Mouse (Mus musculus) hindbrain, embryonic 12.5 days (tissue): ENCODE results near the gene Tdp2. TPM values are rescaled to one million over a fixed set of nuclear protein-coding genes. Genes with fewer than 3 reads are reported as not detected.
"Not testable (repeated sequence)": the region's sequence is repeated elsewhere in the genome, so short reads cannot be mapped to it uniquely, and the experiment has no call there.

Experiments used
- ATAC-seq: fragments of 200-750 bp; cut with Nextera tagmentation; 2 replicates; pipeline ENCODE4 v1.8.0; 2017; ENCODE audit warnings: moderate TSS enrichment; ENCODE audit not compliant: low FRiP score
- H3K27ac ChIP-seq: fragments of 300-500 bp; sonication (generic); 2 replicates; pipeline ENCODE4 v1.5.1; 2016; ENCODE audit warnings: mild to moderate bottlenecking
- H3K27me3 ChIP-seq: fragments of 300-500 bp; sonication (generic); 2 replicates; pipeline ENCODE4 v1.6.1; 2016; ENCODE audit warnings: mild to moderate bottlenecking
- H3K36me3 ChIP-seq: fragments of 300-500 bp; sonication (generic); 2 replicates; pipeline ENCODE4 v1.6.1; 2016; ENCODE audit warnings: mild to moderate bottlenecking
- H3K4me1 ChIP-seq: fragments of 300-500 bp; sonication (generic); 2 replicates; pipeline ENCODE4 v1.6.1; 2016
- H3K4me2 ChIP-seq: fragments of 300-500 bp; sonication (generic); replicated peaks from 2 replicates; pipeline ENCODE4 v1.6.1; 2016; ENCODE audit warnings: mild to moderate bottlenecking
- H3K4me3 ChIP-seq: fragments of 300-500 bp; sonication (generic); 2 replicates; pipeline ENCODE4 v1.5.1; 2016; ENCODE audit warnings: mild to moderate bottlenecking
- H3K9ac ChIP-seq: fragments of 300-500 bp; sonication (generic); 2 replicates; pipeline ENCODE4 v1.6.1; 2016; ENCODE audit warnings: mild to moderate bottlenecking, moderate library complexity
- H3K9me3 ChIP-seq: fragments of 300-500 bp; sonication (generic); replicated peaks from 2 replicates; pipeline ENCODE4 v1.6.1; 2016; ENCODE audit warnings: mild to moderate bottlenecking
- WGBS: fragments of 180-500 bp; shearing (Covaris S2); methylation state at CpG from one replicate; pipeline ENCODE4 v1.1.7; 2016; 5-methylcytosine and 5-hydroxymethylcytosine counted together
- polyA plus RNA-seq: library from polyadenylated mRNA; unstranded; fragments of >200 nt; fragmentation: Nextera tagmentation; extraction: Ambion mirVana; gene quantifications from 2 replicates; pipeline ENCODE4 v1.2.1, GENCODE M21; 2016

The Tdp2 gene
- polyA plus RNA-seq, 1 experiment from 2014 or later: 59.5 TPM

GRCm38 (mm10) chr13:24832131-24832810 is 792 bp downstream of the Tdp2 start:
- Histone ChIP-seq H3K4me3 (peak overlapping the region; percentile 91), H3K4me2 (peak overlapping the region; percentile 70), H3K9ac (peak overlapping the region; percentile 96), H3K36me3 (no peaks in the 10 kb centered on the region), H3K4me1 (peaks cover 24% of the 10 kb centered on the region), H3K27ac (peak overlapping the region; percentile 89), H3K27me3 (no peaks in the 10 kb centered on the region), H3K9me3 (no peaks in the 10 kb centered on the region)
- WGBS: 6% methylated on average over 21 of the region's 21 CpGs
- ATAC-seq: peak; percentile 51; the same call in 1 of the 2 replicates

- no peaks in the 10 kb centered on the region for H3K27me3 ChIP-seq
- no peaks in the 10 kb centered on the region for H3K9me3 ChIP-seq
- no peaks in the 10 kb centered on the region for H3K36me3 ChIP-seq
- WGBS: 65% methylated on average over 2 of the region's 2 CpGs
- H3K4me3 ChIP-seq: peak overlapping the region; percentile 91
- H3K4me2 ChIP-seq: peak overlapping the region; percentile 70
- H3K27ac ChIP-seq: no peak overlapping the region
- peaks cover 24% of the 10 kb centered on the region for H3K4me1 ChIP-seq
- peak overlapping the region; percentile 96 for H3K9ac ChIP-seq
- no peak for ATAC-seq
Measured at GRCm38 (mm10) chr13:24832811-24833155, 1.3 kb downstream of the Tdp2 start.

- 93% methylated on average over 8 of the region's 8 CpGs for WGBS
- H3K36me3 ChIP-seq: 0 out of 2 replicates have a peak, but pooled peaks cover 11% of the 10 kb centered on the region
- not testable (repeated sequence) for ATAC-seq
Measured at GRCm38 (mm10) chr13:24837765-24838164, 6.3 kb downstream of the Tdp2 start.

GRCm38 (mm10) chr13:24839831-24840230 is 8.4 kb downstream of the Tdp2 start:
- Histone ChIP-seq H3K9me3 (no peaks in the 10 kb centered on the region), H3K4me1 (peaks cover 7% of the 10 kb centered on the region; the same call in 1 of the 2 replicates), H3K36me3 (0 out of 2 replicates have a peak, but pooled peaks cover 11% of the 10 kb centered on the region), H3K4me3 (no peak overlapping the region), H3K4me2 (no peak overlapping the region), H3K27ac (no peak overlapping the region), H3K27me3 (no peaks in the 10 kb centered on the region), H3K9ac (no peak overlapping the region)
- 81% methylated on average over 3 of the region's 3 CpGs for WGBS
- no peak for ATAC-seq

More at GRCm38 (mm10) chr13:24837765-24838164, 6.3 kb downstream of the Tdp2 start:
- H3K4me1 ChIP-seq: peaks cover 16% of the 10 kb centered on the region
- H3K27me3 ChIP-seq, H3K4me3 ChIP-seq, H3K27ac ChIP-seq, H3K4me2 ChIP-seq, H3K9me3 ChIP-seq, H3K9ac ChIP-seq: not testable (repeated sequence)

GRCm38 (mm10) chr13:24841702-24842101 is 10.2 kb downstream of the Tdp2 start:
- Histone ChIP-seq H3K4me3 (no peak overlapping the region), H3K4me1 (peaks cover 10% of the 10 kb centered on the region; the same call in 1 of the 2 replicates), H3K36me3 (0 out of 2 replicates have a peak, but pooled peaks cover 11% of the 10 kb centered on the region), H3K9ac (no peak overlapping the region), H3K4me2 (no peak overlapping the region), H3K27me3 (no peaks in the 10 kb centered on the region), H3K27ac (no peak overlapping the region), H3K9me3 (no peaks in the 10 kb centered on the region)
- 95% methylated on average over 3 of the region's 3 CpGs for WGBS
- ATAC-seq: no peak

GRCm38 (mm10) chr13:24844983-24845955 is 13.8 kb downstream of the Tdp2 start, which contains the start of gene D130043K22Rik:
Gene D130043K22Rik (plus strand): TSS chr13:24845135.
- ATAC-seq: peak; percentile 98
- Histone ChIP-seq H3K4me1 (peaks cover 10% of the 10 kb centered on the region; the same call in 1 of the 2 replicates), H3K36me3 (0 out of 2 replicates have a peak, but pooled peaks cover 4% of the 10 kb centered on the region), H3K4me3 (peak within 1 kb of the TSS; percentile 54), H3K27me3 (no peaks in the 10 kb centered on the region), H3K27ac (no peak within 1 kb of the TSS), H3K4me2 (peak within 1 kb of the TSS; percentile 88), H3K9me3 (no peaks in the 10 kb centered on the region), H3K9ac (peak within 1 kb of the TSS; percentile 65)
- 12% methylated on average over 40 of the region's 40 CpGs for WGBS

GRCm38 (mm10) chr13:24849318-24849717 is 17.8 kb downstream of the Tdp2 start:
- Histone ChIP-seq H3K27me3 (no peaks in the 10 kb centered on the region), H3K4me3 (no peak overlapping the region), H3K9ac (no peak overlapping the region), H3K4me1 (peaks cover 8% of the 10 kb centered on the region; the same call in 1 of the 2 replicates), H3K9me3 (no peaks in the 10 kb centered on the region), H3K27ac (no peak overlapping the region), H3K36me3 (no peaks in the 10 kb centered on the region), H3K4me2 (no peak overlapping the region)
- no peak for ATAC-seq
- WGBS: 82% methylated on average over 4 of the region's 4 CpGs

GRCm38 (mm10) chr13:24851989-24852388 is 20.5 kb downstream of the Tdp2 start:
- no peaks in the 10 kb centered on the region for H3K27me3 ChIP-seq
- H3K9ac ChIP-seq: no peak overlapping the region
- WGBS: 77% methylated on average over 2 of the region's 2 CpGs
- H3K36me3 ChIP-seq: no peaks in the 10 kb centered on the region
- H3K27ac ChIP-seq: no peak overlapping the region
- H3K9me3 ChIP-seq: no peaks in the 10 kb centered on the region
- no peak overlapping the region for H3K4me2 ChIP-seq
- H3K4me1 ChIP-seq: no peaks in the 10 kb centered on the region
- no peak for ATAC-seq
- H3K4me3 ChIP-seq: no peak overlapping the region

GRCm38 (mm10) chr13:24852570-24852969 is 21.1 kb downstream of the Tdp2 start:
- Histone ChIP-seq H3K9me3 (no peaks in the 10 kb centered on the region), H3K4me3 (no peak overlapping the region), H3K27me3 (no peaks in the 10 kb centered on the region), H3K4me1 (no peaks in the 10 kb centered on the region), H3K4me2 (no peak overlapping the region), H3K36me3 (no peaks in the 10 kb centered on the region), H3K27ac (no peak overlapping the region), H3K9ac (no peak overlapping the region)
- WGBS: 89% methylated on average over 3 of the region's 3 CpGs
- ATAC-seq: no peak

- H3K4me1 ChIP-seq: no peaks in the 10 kb centered on the region
- no peaks in the 10 kb centered on the region for H3K36me3 ChIP-seq
- no peak overlapping the region for H3K4me3 ChIP-seq
- H3K9me3 ChIP-seq: no peaks in the 10 kb centered on the region
- H3K9ac ChIP-seq: no peak overlapping the region
- H3K4me2 ChIP-seq: no peak overlapping the region
- no peaks in the 10 kb centered on the region for H3K27me3 ChIP-seq
- H3K27ac ChIP-seq: no peak overlapping the region
- no peak for ATAC-seq
Measured at GRCm38 (mm10) chr13:24859115-24859514, 27.6 kb downstream of the Tdp2 start.

- WGBS: 82% methylated on average over 12 of the region's 12 CpGs
Measured at GRCm38 (mm10) chr13:24861084-24861483, 29.6 kb downstream of the Tdp2 start.

GRCm38 (mm10) chr13:24862021-24862420 is 30.5 kb downstream of the Tdp2 start:
- ATAC-seq: no peak
- Histone ChIP-seq H3K27me3 (no peaks in the 10 kb centered on the region), H3K27ac (no peak overlapping the region), H3K36me3 (no peaks in the 10 kb centered on the region), H3K4me2 (no peak overlapping the region), H3K9me3 (no peaks in the 10 kb centered on the region), H3K4me1 (no peaks in the 10 kb centered on the region), H3K4me3 (no peak overlapping the region), H3K9ac (no peak overlapping the region)
- WGBS: 81% methylated on average over 7 of the region's 7 CpGs

More at GRCm38 (mm10) chr13:24861084-24861483, 29.6 kb downstream of the Tdp2 start:
- H3K9ac ChIP-seq: no peak overlapping the region
- H3K27me3 ChIP-seq: no peaks in the 10 kb centered on the region
- no peaks in the 10 kb centered on the region for H3K4me1 ChIP-seq
- no peaks in the 10 kb centered on the region for H3K9me3 ChIP-seq
- H3K27ac ChIP-seq: no peak overlapping the region
- no peaks in the 10 kb centered on the region for H3K36me3 ChIP-seq
- no peak overlapping the region for H3K4me2 ChIP-seq
- no peak for ATAC-seq
- H3K4me3 ChIP-seq: no peak overlapping the region
